Mouse (Mus musculus) limb, embryonic 10.5 days (tissue): ENCODE measurements around the gene Gm49361. TPM values are rescaled to one million over a fixed set of nuclear protein-coding genes. Genes with fewer than 3 reads are reported as not detected.
A peak's percentile ranks its signal among the peaks of the same experiment; 100 is the strongest.
"Not testable (repeated sequence)": the region's sequence is repeated elsewhere in the genome, so short reads cannot be mapped to it uniquely, and the experiment has no call there.

Source experiments
- DNase-seq: peaks from one replicate; pipeline ENCODE4 v3.0.0-alpha.2; 2017; ENCODE audit warnings: low spot score
- H3K27ac ChIP-seq: fragments of 300-500 bp; sonication (generic); 2 replicates; pipeline ENCODE4 v1.5.1; 2016; ENCODE audit warnings: mild to moderate bottlenecking
- H3K27me3 ChIP-seq: fragments of 300-500 bp; sonication (generic); 2 replicates; pipeline ENCODE4 v1.6.1; 2016; ENCODE audit warnings: low read depth, mild to moderate bottlenecking; ENCODE audit not compliant: poor library complexity, severe bottlenecking
- H3K36me3 ChIP-seq: fragments of 300-500 bp; sonication (generic); 2 replicates; pipeline ENCODE4 v1.6.1; 2016; ENCODE audit warnings: mild to moderate bottlenecking, moderate library complexity
- H3K4me1 ChIP-seq: fragments of 300-500 bp; sonication (generic); 2 replicates; pipeline ENCODE4 v1.6.1; 2016
- H3K4me3 ChIP-seq: fragments of 300-500 bp; sonication (generic); 2 replicates; pipeline ENCODE4 v1.5.1; 2016; ENCODE audit warnings: mild to moderate bottlenecking, moderate library complexity
- H3K9me3 ChIP-seq: fragments of 300-500 bp; sonication (generic); replicated peaks from 2 replicates; pipeline ENCODE4 v1.6.1; 2016; ENCODE audit warnings: mild to moderate bottlenecking
- WGBS: fragments of 180-500 bp; shearing (Covaris S2); methylation state at CpG from one replicate; pipeline ENCODE4 v1.1.7; 2016; 5-methylcytosine and 5-hydroxymethylcytosine counted together
- polyA plus RNA-seq: library from polyadenylated mRNA; unstranded; fragments of >200 nt; fragmentation: Nextera tagmentation; extraction: Ambion mirVana; gene quantifications from 2 replicates; pipeline ENCODE4 v1.2.1, GENCODE M21; 2016

Gm49361 gene
- polyA plus RNA-seq, 1 experiment from 2014 or later = not detected

GRCm38 (mm10) chr14:57751006-57751405 lies 5.1 kb upstream of the Gm49361 start:
- H3K9me3 ChIP-seq, H3K27ac ChIP-seq, H3K36me3 ChIP-seq, H3K27me3 ChIP-seq, H3K4me3 ChIP-seq, DNase-seq: not testable (repeated sequence)
- H3K4me1 ChIP-seq = peaks cover 25% of the 10 kb centered on the region

DNA sequence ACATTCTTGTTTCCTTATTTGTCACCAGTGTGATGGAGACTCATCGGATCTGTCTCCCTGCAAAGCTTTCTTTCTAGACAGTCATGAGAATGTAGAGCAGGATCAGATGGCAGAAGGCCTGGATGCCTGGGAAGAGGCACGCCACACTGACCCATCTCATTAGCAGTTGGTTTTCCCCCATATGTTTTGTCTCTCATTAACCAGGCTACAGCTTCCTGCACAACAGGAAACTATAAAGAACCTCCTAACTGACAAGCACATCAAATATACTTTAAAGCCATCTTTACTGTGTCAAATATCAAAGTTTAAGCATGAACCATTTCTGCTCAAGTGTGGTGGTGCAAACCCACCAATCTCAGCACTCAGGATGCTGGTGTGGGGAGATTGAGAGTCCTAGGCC lies 3.6 kb upstream of the Gm49361 start:
- peaks cover 27% of the 10 kb centered on the region for H3K4me1 ChIP-seq
- H3K9me3 ChIP-seq = no peaks in the 10 kb centered on the region
- H3K27me3 ChIP-seq = no peaks in the 10 kb centered on the region
- no peak overlapping the region for H3K27ac ChIP-seq
- 37% methylated on average over 2 of the region's 2 CpGs for WGBS
- no peaks in the 10 kb centered on the region for H3K36me3 ChIP-seq
- DNase-seq = no peak
- H3K4me3 ChIP-seq = no peak overlapping the region

GRCm38 (mm10) chr14:57745291-57745969 lies 473 bp downstream of the Gm49361 start:
- under 1% methylated on average over 102 of the region's 103 CpGs for WGBS
- no peaks in the 10 kb centered on the region for H3K9me3 ChIP-seq
- H3K4me1 ChIP-seq = peaks cover 43% of the 10 kb centered on the region
- H3K36me3 ChIP-seq = 0 out of 2 replicates have a peak, but pooled peaks cover 4% of the 10 kb centered on the region
- peak overlapping the region; percentile 98 for H3K4me3 ChIP-seq
- peak overlapping the region; percentile 100 for H3K27ac ChIP-seq
- no peak for DNase-seq
- H3K27me3 ChIP-seq = no peaks in the 10 kb centered on the region

GRCm38 (mm10) chr14:57744547-57744946 lies 1.4 kb downstream of the Gm49361 start:
- Histone ChIP-seq H3K4me3 (peak overlapping the region; percentile 98), H3K9me3 (no peaks in the 10 kb centered on the region), H3K36me3 (0 out of 2 replicates have a peak, but pooled peaks cover 4% of the 10 kb centered on the region), H3K27me3 (no peaks in the 10 kb centered on the region), H3K4me1 (peaks cover 40% of the 10 kb centered on the region), H3K27ac (no peak overlapping the region)
- WGBS = under 1% methylated on average over 8 of the region's 8 CpGs
- no peak for DNase-seq

DNA sequence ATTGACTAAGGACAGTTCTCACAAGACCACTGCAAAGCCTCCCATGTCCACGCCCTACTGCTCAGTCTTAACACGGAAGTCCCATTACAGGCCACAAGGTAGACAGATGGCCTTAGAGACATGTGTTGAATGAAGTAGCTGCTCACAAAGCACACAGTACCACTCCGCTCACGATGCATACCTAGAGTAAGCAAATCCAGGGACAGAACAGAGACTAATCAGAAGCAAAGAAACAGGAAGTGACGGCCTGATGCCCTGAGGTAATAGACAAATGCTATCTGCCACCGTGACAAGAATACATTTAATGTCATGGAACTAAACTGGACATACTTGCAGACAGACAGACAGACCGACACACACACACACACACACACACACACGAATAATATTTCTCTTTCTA lies 5.3 kb downstream of the Gm49361 start:
- no peaks in the 10 kb centered on the region for H3K27me3 ChIP-seq
- H3K4me3 ChIP-seq = no peak overlapping the region
- H3K36me3 ChIP-seq = peaks cover 15% of the 10 kb centered on the region
- H3K9me3 ChIP-seq = no peaks in the 10 kb centered on the region
- no peak for DNase-seq
- H3K4me1 ChIP-seq = peaks cover 33% of the 10 kb centered on the region
- H3K27ac ChIP-seq = no peak overlapping the region
- 87% methylated on average over 8 of the region's 8 CpGs for WGBS

DNA sequence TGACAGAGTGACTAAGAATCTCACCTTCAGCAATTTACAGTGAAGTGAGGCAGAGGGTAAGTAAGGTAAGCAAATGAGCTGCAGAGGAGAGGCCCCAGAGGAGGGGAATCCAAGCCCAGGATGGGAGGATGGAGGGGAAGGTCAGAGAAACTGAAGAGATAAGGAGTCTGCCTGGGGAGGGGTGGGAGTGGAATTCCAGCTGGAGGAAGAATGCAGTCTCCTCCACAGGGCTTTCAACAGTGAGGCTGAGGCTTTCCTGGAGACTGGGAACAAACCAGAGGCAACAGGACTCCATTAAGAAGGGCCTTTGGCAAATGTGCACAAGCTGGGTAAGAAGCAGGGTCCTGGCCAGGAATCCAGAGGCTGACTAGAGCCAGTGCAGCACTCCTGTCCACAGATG lies 8.8 kb downstream of the Gm49361 start:
- H3K36me3 ChIP-seq = peaks cover 28% of the 10 kb centered on the region
- H3K4me1 ChIP-seq = peaks cover 21% of the 10 kb centered on the region; the same call in 1 of the 2 replicates
- H3K27me3 ChIP-seq = no peaks in the 10 kb centered on the region
- no peak overlapping the region for H3K27ac ChIP-seq
- no peak for DNase-seq
- no peaks in the 10 kb centered on the region for H3K9me3 ChIP-seq
- no peak overlapping the region for H3K4me3 ChIP-seq

GRCm38 (mm10) chr14:57736141-57736540 lies 9.8 kb downstream of the Gm49361 start:
- Histone ChIP-seq H3K27me3 (no peaks in the 10 kb centered on the region), H3K4me3 (no peak overlapping the region), H3K27ac (no peak overlapping the region), H3K9me3 (no peaks in the 10 kb centered on the region), H3K4me1 (peaks cover 20% of the 10 kb centered on the region; the same call in 1 of the 2 replicates), H3K36me3 (peaks cover 36% of the 10 kb centered on the region)
- WGBS = 85% methylated on average over 4 of the region's 4 CpGs
- DNase-seq = no peak

- Histone ChIP-seq H3K4me1 (peaks cover 14% of the 10 kb centered on the region; the same call in 1 of the 2 replicates), H3K36me3 (peaks cover 48% of the 10 kb centered on the region), H3K4me3 (no peak overlapping the region), H3K9me3 (no peaks in the 10 kb centered on the region), H3K27me3 (no peaks in the 10 kb centered on the region), H3K27ac (no peak overlapping the region)
- no peak for DNase-seq
- WGBS = 55% methylated on average over 6 of the region's 6 CpGs
Observed at GRCm38 (mm10) chr14:57732668-57733293, 13.1 kb downstream of the Gm49361 start.

- no peak overlapping the region for H3K27ac ChIP-seq
Observed at GRCm38 (mm10) chr14:57730527-57730926, 15.4 kb downstream of the Gm49361 start.

GRCm38 (mm10) chr14:57729975-57730499 lies 15.9 kb downstream of the Gm49361 start:
- Histone ChIP-seq H3K27me3 (no peaks in the 10 kb centered on the region), H3K4me3 (no peak overlapping the region), H3K36me3 (peaks cover 71% of the 10 kb centered on the region), H3K4me1 (peaks cover 8% of the 10 kb centered on the region; the same call in 1 of the 2 replicates), H3K9me3 (no peaks in the 10 kb centered on the region), H3K27ac (no peak overlapping the region)
- DNase-seq = no peak
- 79% methylated on average over 5 of the region's 5 CpGs for WGBS

More at GRCm38 (mm10) chr14:57730527-57730926, 15.4 kb downstream of the Gm49361 start:
- Histone ChIP-seq H3K4me3 (no peak overlapping the region), H3K27me3 (no peaks in the 10 kb centered on the region), H3K4me1 (peaks cover 8% of the 10 kb centered on the region; the same call in 1 of the 2 replicates), H3K9me3 (no peaks in the 10 kb centered on the region), H3K36me3 (peaks cover 66% of the 10 kb centered on the region)
- no peak for DNase-seq
- 58% methylated on average over 9 of the region's 9 CpGs for WGBS

- H3K4me3 ChIP-seq = no peak overlapping the region
- WGBS = 85% methylated on average over 8 of the region's 8 CpGs
- DNase-seq = no peak
- H3K36me3 ChIP-seq = peaks cover 77% of the 10 kb centered on the region
- H3K4me1 ChIP-seq = peaks cover 8% of the 10 kb centered on the region; the same call in 1 of the 2 replicates
- no peaks in the 10 kb centered on the region for H3K27me3 ChIP-seq
- no peak overlapping the region for H3K27ac ChIP-seq
- H3K9me3 ChIP-seq = no peaks in the 10 kb centered on the region
Observed at GRCm38 (mm10) chr14:57729364-57729763, 16.5 kb downstream of the Gm49361 start.

- peaks cover 79% of the 10 kb centered on the region for H3K36me3 ChIP-seq
- H3K9me3 ChIP-seq = no peaks in the 10 kb centered on the region
- no peak overlapping the region for H3K27ac ChIP-seq
- WGBS = 76% methylated on average over 8 of the region's 8 CpGs
- no peak for DNase-seq
- no peaks in the 10 kb centered on the region for H3K27me3 ChIP-seq
- H3K4me1 ChIP-seq = no peaks in the 10 kb centered on the region; the same call in 1 of the 2 replicates
- H3K4me3 ChIP-seq = no peak overlapping the region
Observed at GRCm38 (mm10) chr14:57726172-57726571, 19.7 kb downstream of the Gm49361 start.

DNA sequence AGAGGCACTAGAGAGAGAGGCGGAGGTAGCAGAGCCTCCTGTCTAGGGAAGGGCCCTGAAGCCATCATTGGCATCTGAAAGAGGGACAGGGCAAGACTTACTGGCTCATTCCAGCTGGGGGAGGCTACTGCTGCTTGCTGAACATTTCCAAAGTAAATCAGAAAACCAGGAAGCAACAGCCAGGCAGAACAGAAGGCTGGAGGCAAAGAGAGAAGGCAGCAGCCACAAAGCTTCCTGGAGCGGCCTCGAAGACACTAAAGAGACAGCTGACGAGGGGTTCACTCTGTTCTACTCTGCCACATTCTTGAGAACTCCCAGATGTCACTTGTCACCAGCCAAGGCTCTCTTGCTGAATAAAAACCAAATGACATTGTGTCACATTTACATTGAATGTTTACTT lies 21.4 kb downstream of the Gm49361 start:
- H3K27ac ChIP-seq = no peak overlapping the region
- H3K9me3 ChIP-seq = no peaks in the 10 kb centered on the region
- H3K4me3 ChIP-seq = no peak overlapping the region
- H3K27me3 ChIP-seq = no peaks in the 10 kb centered on the region
- 85% methylated on average over 4 of the region's 4 CpGs for whole genome bisulfite sequencing
- no peak for DNase-seq
- H3K4me1 ChIP-seq = no peaks in the 10 kb centered on the region; the same call in 1 of the 2 replicates
- peaks cover 66% of the 10 kb centered on the region for H3K36me3 ChIP-seq
